Mouse (Mus musculus): ENCODE measurements around the gene Lrrc8e. TPM values are rescaled to one million over a fixed set of nuclear protein-coding genes. Genes with fewer than 3 reads are reported as not detected.
A peak's percentile ranks its signal among the peaks of the same experiment; 100 is the strongest.

The Lrrc8e gene
- 0.05 TPM in 1 of 2 replicates, not detected in the other for polyA plus RNA-seq (2014; fragmentation: Nextera tagmentation; extraction: Ambion mirVana)

DNA sequence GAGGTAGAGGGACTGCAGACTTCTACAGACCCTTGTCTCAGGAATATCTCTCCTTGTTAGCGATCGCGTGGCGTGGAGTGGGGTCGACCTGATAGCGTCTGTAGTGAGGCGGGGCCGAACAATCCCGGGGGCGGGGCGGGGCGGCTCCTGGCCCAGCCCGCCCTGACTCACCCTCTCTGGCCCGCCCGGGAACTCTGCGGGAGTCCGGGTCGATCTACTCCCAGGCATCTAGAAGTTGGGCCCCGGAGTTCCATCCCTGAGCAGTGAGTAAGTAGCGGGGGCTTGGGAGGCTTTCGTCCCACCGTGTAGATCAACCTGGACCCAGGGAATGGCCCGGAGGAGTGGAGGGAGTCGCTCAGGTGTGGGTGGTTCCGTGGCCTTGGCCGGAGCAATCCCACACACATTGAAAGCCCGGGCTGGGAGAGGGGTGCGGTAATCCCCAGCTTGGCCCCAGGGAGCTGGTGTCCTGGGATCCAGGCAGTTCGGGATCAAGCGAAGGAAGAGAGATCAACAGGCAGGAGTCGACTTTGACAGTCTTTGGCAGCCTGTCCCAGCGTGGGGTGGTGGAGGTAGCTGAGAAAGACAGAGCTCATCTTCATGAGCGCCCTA, at the start of gene Lrrc8e:
Gene Lrrc8e, plus strand, starts transcription at position 89 of the 609 bp plus-strand sequence.
- Histone ChIP-seq H3K27me3 (ENCODE audit: control insufficient read depth, insufficient read depth, low read length) (peaks cover 16% of the 10 kb centered on the region), H3K36me3 (ENCODE audit: control insufficient read depth, insufficient read depth, low read length) (no peaks in the 10 kb centered on the region), H3K9me3 (ENCODE audit: control insufficient read depth, low read length) (no peaks in the 10 kb centered on the region), H3K4me3 (ENCODE audit: low read depth, low read length) (0 out of 2 replicates have a peak within 1 kb of the TSS, but pooled peaks have one; percentile 1), H3K27ac (ENCODE audit: low read depth, low read length) (no peak within 1 kb of the TSS), H3K4me1 (ENCODE audit: control insufficient read depth, insufficient read depth, low read length) (peaks cover 3% of the 10 kb centered on the region; the same call in 1 of the 2 replicates), H3K4me2 (ENCODE audit: low read depth) (peak within 1 kb of the TSS; percentile 6), H3K9ac (ENCODE audit: low read length) (no peak within 1 kb of the TSS)
- 7% methylated on average over 33 of the region's 33 CpGs for WGBS
- ATAC-seq (ENCODE audit: insufficient read depth, low FRiP score, low TSS enrichment), result peak; percentile 55; the same call in 1 of the 2 replicates
- no peak for DNase-seq (ENCODE audit: low spot score)

DNA sequence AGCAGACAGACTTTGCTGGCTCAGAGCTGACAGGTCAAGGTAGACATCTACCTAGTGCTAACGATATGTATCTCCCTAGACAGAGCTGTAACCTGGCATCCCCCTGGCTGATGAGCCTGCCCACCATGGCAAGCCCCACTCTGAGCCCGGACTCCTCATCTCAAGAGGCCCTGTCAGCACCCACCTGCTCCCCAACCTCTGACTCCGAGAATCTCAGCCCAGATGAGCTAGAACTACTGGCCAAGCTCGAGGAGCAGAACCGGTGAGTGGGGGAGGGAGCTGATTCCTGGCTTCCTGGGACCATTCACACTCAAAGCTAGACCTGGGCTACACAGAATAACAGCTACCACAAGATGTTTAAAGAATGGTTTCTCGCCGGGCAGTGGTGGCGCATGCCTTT, 43.2 kb upstream of the Lrrc8e start:
- Histone ChIP-seq H3K4me2 (ENCODE audit: low read depth) (no peak overlapping the region), H3K9ac (ENCODE audit: low read length) (no peak overlapping the region), H3K36me3 (ENCODE audit: control insufficient read depth, insufficient read depth, low read length) (peaks cover 5% of the 10 kb centered on the region; the same call in 1 of the 2 replicates), H3K27me3 (ENCODE audit: control insufficient read depth, insufficient read depth, low read length) (no peaks in the 10 kb centered on the region), H3K27ac (ENCODE audit: low read depth, low read length) (no peak overlapping the region), H3K4me3 (ENCODE audit: low read depth, low read length) (no peak overlapping the region), H3K9me3 (ENCODE audit: control insufficient read depth, low read length) (no peaks in the 10 kb centered on the region), H3K4me1 (ENCODE audit: control insufficient read depth, insufficient read depth, low read length) (no peaks in the 10 kb centered on the region)
- 85% methylated on average over 8 of the region's 8 CpGs for WGBS
- DNase-seq (ENCODE audit: low spot score) (no peak), ATAC-seq (ENCODE audit: insufficient read depth, low FRiP score, low TSS enrichment) (no peak)

DNA sequence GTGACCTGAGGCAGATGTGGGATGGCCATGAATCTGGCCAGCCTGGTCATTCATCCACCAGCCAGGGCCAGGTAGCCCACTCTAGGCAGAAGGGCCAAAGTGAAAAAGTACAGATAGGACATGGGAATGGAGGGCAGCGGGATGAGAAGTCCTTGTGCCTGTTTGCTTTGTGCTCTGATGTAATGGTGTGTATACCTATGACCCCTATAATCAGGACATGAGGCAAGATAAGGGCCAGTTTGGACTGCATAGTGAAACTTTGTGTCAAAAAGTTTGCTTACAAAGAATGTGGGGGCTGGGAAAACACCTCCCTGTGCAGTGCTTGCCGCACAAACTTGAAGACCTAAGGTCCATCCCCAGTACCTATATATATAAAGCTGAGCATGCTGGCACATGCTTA, 40.5 kb upstream of the Lrrc8e start:
- no peak for DNase-seq (ENCODE audit: low spot score)
- Histone ChIP-seq H3K4me3 (ENCODE audit: low read depth, low read length) (no peak overlapping the region), H3K4me2 (ENCODE audit: low read depth) (no peak overlapping the region), H3K4me1 (ENCODE audit: control insufficient read depth, insufficient read depth, low read length) (no peaks in the 10 kb centered on the region), H3K27me3 (ENCODE audit: control insufficient read depth, insufficient read depth, low read length) (no peaks in the 10 kb centered on the region), H3K9ac (ENCODE audit: low read length) (no peak overlapping the region), H3K9me3 (ENCODE audit: control insufficient read depth, low read length) (no peaks in the 10 kb centered on the region), H3K27ac (ENCODE audit: low read depth, low read length) (no peak overlapping the region), H3K36me3 (ENCODE audit: control insufficient read depth, insufficient read depth, low read length) (peaks cover 5% of the 10 kb centered on the region; the same call in 1 of the 2 replicates)
- ATAC-seq (ENCODE audit: insufficient read depth, low FRiP score, low TSS enrichment), result no peak
- WGBS, result 92% methylated on average over 2 of the region's 2 CpGs

DNA sequence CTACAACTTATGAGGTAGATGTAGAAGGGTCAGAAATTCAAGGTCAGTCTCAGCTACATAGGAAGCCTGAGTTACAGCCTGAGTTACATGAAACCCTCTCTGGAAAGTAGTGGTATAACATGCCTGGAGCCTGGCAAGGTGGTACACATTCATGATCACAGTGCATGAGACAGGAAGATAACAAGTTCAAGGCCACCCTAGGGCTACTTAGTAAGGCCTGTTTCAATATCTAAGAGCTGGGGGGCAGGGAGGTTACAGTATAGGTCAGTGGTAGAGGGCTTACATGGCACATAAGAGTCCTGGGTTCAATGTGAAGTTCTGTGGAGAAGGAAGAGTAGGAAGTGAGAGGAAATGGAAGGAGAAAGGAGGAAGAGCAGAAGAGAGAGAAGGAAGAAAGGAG, 38.0 kb upstream of the Lrrc8e start:
- Histone ChIP-seq H3K27ac (ENCODE audit: low read depth, low read length) (no peak overlapping the region), H3K27me3 (ENCODE audit: control insufficient read depth, insufficient read depth, low read length) (no peaks in the 10 kb centered on the region), H3K4me2 (ENCODE audit: low read depth) (no peak overlapping the region), H3K4me3 (ENCODE audit: low read depth, low read length) (no peak overlapping the region), H3K9ac (ENCODE audit: low read length) (no peak overlapping the region), H3K36me3 (ENCODE audit: control insufficient read depth, insufficient read depth, low read length) (peaks cover 5% of the 10 kb centered on the region; the same call in 1 of the 2 replicates), H3K4me1 (ENCODE audit: control insufficient read depth, insufficient read depth, low read length) (0 out of 2 replicates have a peak, but pooled peaks cover 8% of the 10 kb centered on the region), H3K9me3 (ENCODE audit: control insufficient read depth, low read length) (no peaks in the 10 kb centered on the region)
- no peak for ATAC-seq (ENCODE audit: insufficient read depth, low FRiP score, low TSS enrichment)
- DNase-seq (ENCODE audit: low spot score), result no peak

DNA sequence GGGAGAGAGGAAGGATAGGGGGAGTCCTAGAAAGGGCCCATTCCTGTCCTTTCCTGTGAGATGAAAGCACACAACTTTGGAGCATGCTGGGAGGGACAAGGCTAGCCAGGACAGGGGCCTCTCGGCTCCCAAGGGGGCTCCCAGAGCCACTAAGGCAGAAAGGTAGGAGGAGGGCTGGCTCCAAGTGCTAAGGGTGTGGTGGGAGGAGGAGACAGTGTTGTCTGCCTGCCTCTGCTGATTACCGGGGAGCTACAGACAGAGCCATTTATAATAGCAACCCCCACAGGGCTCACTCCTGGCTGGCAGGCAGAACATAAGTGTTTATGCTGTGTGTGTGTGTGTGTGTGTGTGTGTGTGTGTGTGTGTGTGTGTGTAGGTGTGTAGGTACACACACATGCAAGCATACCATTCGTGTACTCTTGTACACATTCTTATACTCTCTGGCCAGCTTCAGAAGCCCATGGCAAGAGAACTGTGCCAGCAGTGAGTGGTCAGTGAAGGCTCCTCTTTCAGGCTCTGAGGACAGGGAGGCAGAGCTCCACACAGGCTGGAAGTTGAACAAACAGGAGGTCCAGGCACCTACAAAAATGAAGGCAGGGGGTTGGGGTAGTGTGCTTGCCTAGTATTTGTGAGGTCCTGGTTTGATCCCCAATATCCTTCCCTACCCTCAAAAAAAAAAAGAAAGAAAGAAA, 37.5 kb upstream of the Lrrc8e start:
- Histone ChIP-seq H3K9me3 (ENCODE audit: control insufficient read depth, low read length) (no peaks in the 10 kb centered on the region), H3K4me1 (ENCODE audit: control insufficient read depth, insufficient read depth, low read length) (0 out of 2 replicates have a peak, but pooled peaks cover 8% of the 10 kb centered on the region), H3K36me3 (ENCODE audit: control insufficient read depth, insufficient read depth, low read length) (peaks cover 5% of the 10 kb centered on the region), H3K9ac (ENCODE audit: low read length) (no peak overlapping the region), H3K27me3 (ENCODE audit: control insufficient read depth, insufficient read depth, low read length) (no peaks in the 10 kb centered on the region), H3K27ac (ENCODE audit: low read depth, low read length) (no peak overlapping the region), H3K4me2 (ENCODE audit: low read depth) (no peak overlapping the region), H3K4me3 (ENCODE audit: low read depth, low read length) (no peak overlapping the region)
- ATAC-seq (ENCODE audit: insufficient read depth, low FRiP score, low TSS enrichment) (no peak), DNase-seq (ENCODE audit: low spot score) (no peak)
- whole genome bisulfite sequencing, result 25% methylated on average over 3 of the region's 3 CpGs

DNA sequence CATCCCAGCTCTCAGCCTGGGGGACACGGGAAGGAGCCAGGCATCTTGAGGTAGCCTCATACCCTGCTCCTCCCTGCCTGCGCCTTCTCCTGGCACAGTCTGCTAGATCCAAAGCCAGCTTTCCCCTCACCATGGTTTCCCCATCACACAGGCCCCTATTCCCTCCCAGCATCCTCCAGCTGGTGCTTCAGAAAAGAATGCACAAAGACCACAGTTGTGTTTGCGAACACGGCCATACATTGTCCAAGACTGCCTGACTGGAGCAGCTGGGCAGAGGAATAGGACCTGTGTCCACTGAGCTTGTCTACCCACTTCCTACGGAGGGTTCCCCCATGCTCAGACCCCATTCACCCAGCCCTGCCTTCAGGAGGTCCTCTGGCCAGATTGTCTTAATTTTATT, 34.3 kb upstream of the Lrrc8e start:
- Histone ChIP-seq H3K9ac (ENCODE audit: low read length) (no peak overlapping the region), H3K27ac (ENCODE audit: low read depth, low read length) (peak overlapping the region; percentile 11; the same call in 1 of the 2 replicates), H3K4me2 (ENCODE audit: low read depth) (no peak overlapping the region), H3K4me1 (ENCODE audit: control insufficient read depth, insufficient read depth, low read length) (0 out of 2 replicates have a peak, but pooled peaks cover 8% of the 10 kb centered on the region), H3K27me3 (ENCODE audit: control insufficient read depth, insufficient read depth, low read length) (no peaks in the 10 kb centered on the region), H3K4me3 (ENCODE audit: low read depth, low read length) (no peak overlapping the region), H3K36me3 (ENCODE audit: control insufficient read depth, insufficient read depth, low read length) (peaks cover 2% of the 10 kb centered on the region), H3K9me3 (ENCODE audit: control insufficient read depth, low read length) (no peaks in the 10 kb centered on the region)
- DNase-seq (ENCODE audit: low spot score) (no peak), ATAC-seq (ENCODE audit: insufficient read depth, low FRiP score, low TSS enrichment) (peak; percentile 46)
- 60% methylated on average over 5 of the region's 5 CpGs for WGBS

DNA sequence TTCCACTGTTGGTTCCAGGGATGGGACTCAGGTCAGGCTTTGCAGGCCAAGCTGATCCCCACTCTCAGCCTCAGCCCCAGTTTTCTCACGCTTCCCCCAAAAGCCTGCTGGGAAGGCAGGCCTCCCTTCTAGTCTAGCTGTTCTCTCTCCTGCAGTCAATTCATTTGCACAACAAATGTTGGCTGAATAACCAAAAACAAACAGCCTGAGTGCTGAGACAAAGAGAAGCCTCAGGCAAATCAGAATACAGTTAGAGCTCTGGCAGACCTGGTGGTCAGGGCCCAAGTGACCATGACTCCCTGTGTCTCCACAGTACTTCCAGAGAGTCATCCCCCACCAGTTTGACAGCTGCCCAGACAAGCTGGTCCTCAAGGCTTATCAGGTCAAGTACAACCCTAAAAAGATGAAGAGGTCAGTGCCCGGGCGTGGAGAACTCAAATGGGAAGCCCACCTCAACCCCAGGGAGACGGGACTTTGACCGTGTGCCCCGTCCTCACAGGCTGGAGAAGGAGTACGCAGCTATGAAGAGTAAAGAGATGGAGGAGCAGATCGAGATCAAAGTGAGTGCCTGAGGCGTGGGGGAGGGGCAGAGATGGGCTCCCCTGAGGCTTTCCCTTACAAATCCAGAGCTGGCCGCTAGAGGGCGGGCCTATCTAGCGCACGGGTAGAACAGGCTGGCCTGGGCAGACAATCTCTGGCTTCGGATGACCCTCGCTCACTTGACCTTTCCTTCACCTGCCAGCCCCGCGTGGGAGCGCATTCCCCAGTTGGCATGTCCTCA, 33.6 kb upstream of the Lrrc8e start:
- H3K4me3 ChIP-seq (ENCODE audit: low read depth, low read length), result no peak overlapping the region
- 0 out of 2 replicates have a peak overlapping the region, but pooled peaks have one; percentile 1 for H3K9ac ChIP-seq (ENCODE audit: low read length)
- H3K4me2 ChIP-seq (ENCODE audit: low read depth), result peak overlapping the region; percentile 24
- 0 out of 2 replicates have a peak, but pooled peaks cover 8% of the 10 kb centered on the region for H3K4me1 ChIP-seq (ENCODE audit: control insufficient read depth, insufficient read depth, low read length)
- 3% methylated on average over 18 of the region's 18 CpGs for WGBS
- ATAC-seq (ENCODE audit: insufficient read depth, low FRiP score, low TSS enrichment) (peak; percentile 85), DNase-seq (ENCODE audit: low spot score) (peak; percentile 88)
- H3K27ac ChIP-seq (ENCODE audit: low read depth, low read length), result peak overlapping the region; percentile 11; the same call in 1 of the 2 replicates
- no peaks in the 10 kb centered on the region for H3K27me3 ChIP-seq (ENCODE audit: control insufficient read depth, insufficient read depth, low read length)
- no peaks in the 10 kb centered on the region; the same call in 1 of the 2 replicates for H3K36me3 ChIP-seq (ENCODE audit: control insufficient read depth, insufficient read depth, low read length)
- no peaks in the 10 kb centered on the region for H3K9me3 ChIP-seq (ENCODE audit: control insufficient read depth, low read length)

DNA sequence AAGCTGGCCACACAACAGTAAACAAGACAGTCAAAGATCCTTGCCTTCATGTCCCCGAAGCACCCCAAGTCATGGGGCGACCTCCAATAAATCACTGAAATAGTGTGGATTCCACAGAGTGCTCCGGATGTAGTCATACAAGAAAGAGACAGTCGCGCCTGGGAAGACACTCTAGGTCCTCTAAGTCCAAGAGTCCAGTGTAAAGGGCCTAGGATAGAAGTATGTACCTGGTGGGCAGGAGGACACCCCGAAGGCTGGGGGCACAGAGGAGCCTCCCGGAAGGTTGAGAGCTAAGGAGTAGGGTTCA, 33.1 kb upstream of the Lrrc8e start:
- DNase-seq (ENCODE audit: low spot score) (no peak), ATAC-seq (ENCODE audit: insufficient read depth, low FRiP score, low TSS enrichment) (peak; percentile 8; the same call in 1 of the 2 replicates)
- Histone ChIP-seq H3K4me2 (ENCODE audit: low read depth) (peak overlapping the region; percentile 24), H3K4me3 (ENCODE audit: low read depth, low read length) (no peak overlapping the region), H3K27me3 (ENCODE audit: control insufficient read depth, insufficient read depth, low read length) (no peaks in the 10 kb centered on the region), H3K36me3 (ENCODE audit: control insufficient read depth, insufficient read depth, low read length) (no peaks in the 10 kb centered on the region; the same call in 1 of the 2 replicates), H3K27ac (ENCODE audit: low read depth, low read length) (no peak overlapping the region), H3K4me1 (ENCODE audit: control insufficient read depth, insufficient read depth, low read length) (0 out of 2 replicates have a peak, but pooled peaks cover 8% of the 10 kb centered on the region), H3K9ac (ENCODE audit: low read length) (no peak overlapping the region), H3K9me3 (ENCODE audit: control insufficient read depth, low read length) (no peaks in the 10 kb centered on the region)
- WGBS, result 46% methylated on average over 7 of the region's 7 CpGs
